Mouse (Mus musculus) bone marrow, adult 2 months (tissue): ENCODE data around the gene Slc25a20.

ENCODE experiments used
- CTCF ChIP-seq: fragments of 200-500 bp; IDR thresholded peaks from 2 replicates; pipeline ENCODE4 v1.5.1; 2011; ENCODE audit warnings: low read length, control low read depth; ENCODE audit not compliant: control insufficient read depth, insufficient read depth
- POLR2A ChIP-seq: fragments of 200-500 bp; IDR thresholded peaks from 2 replicates; pipeline ENCODE4 v1.6.1; 2011; ENCODE audit warnings: low read depth, mild to moderate bottlenecking, control low read depth, low read length, borderline replicate concordance; ENCODE audit not compliant: control insufficient read depth

GRCm38 (mm10) chr9:108689106-108689505 is 27.2 kb downstream of the Slc25a20 start, which contains the start of gene Prkar2a:
- TF ChIP-seq POLR2A (no peak), CTCF (no peak)
